Mouse (Mus musculus): ENCODE measurements around the gene Rbm15b. TPM values are rescaled to one million over a fixed set of nuclear protein-coding genes. Genes with fewer than 3 reads are reported as not detected.

Gene Rbm15b
- polyA plus RNA-seq, 1 experiment from 2014 or later, result 32.9 TPM

GRCm38 (mm10) chr9:106879471-106879870 is 7.8 kb downstream of the Rbm15b start:
- Histone ChIP-seq H3K4me1 (ENCODE audit: control insufficient read depth, insufficient read depth, low read length) (peaks cover 8% of the 10 kb centered on the region), H3K9ac (ENCODE audit: low read length) (no peak overlapping the region), H3K9me3 (ENCODE audit: control insufficient read depth, low read length) (no peaks in the 10 kb centered on the region), H3K4me3 (ENCODE audit: low read depth, low read length) (no peak overlapping the region), H3K27ac (ENCODE audit: low read depth, low read length) (no peak overlapping the region), H3K4me2 (ENCODE audit: low read depth) (no peak overlapping the region), H3K36me3 (ENCODE audit: control insufficient read depth, insufficient read depth, low read length) (peaks cover 5% of the 10 kb centered on the region), H3K27me3 (ENCODE audit: control insufficient read depth, insufficient read depth, low read length) (no peaks in the 10 kb centered on the region)
- ATAC-seq (ENCODE audit: insufficient read depth, low FRiP score, low TSS enrichment) (no peak), DNase-seq (ENCODE audit: low spot score) (no peak)
- WGBS, result 78% methylated on average over 4 of the region's 4 CpGs

GRCm38 (mm10) chr9:106876666-106877065 is 10.6 kb downstream of the Rbm15b start:
- Histone ChIP-seq H3K27me3 (ENCODE audit: control insufficient read depth, insufficient read depth, low read length) (no peaks in the 10 kb centered on the region), H3K4me1 (ENCODE audit: control insufficient read depth, insufficient read depth, low read length) (no peaks in the 10 kb centered on the region), H3K36me3 (ENCODE audit: control insufficient read depth, insufficient read depth, low read length) (peaks cover 5% of the 10 kb centered on the region), H3K4me2 (ENCODE audit: low read depth) (no peak overlapping the region), H3K27ac (ENCODE audit: low read depth, low read length) (no peak overlapping the region), H3K4me3 (ENCODE audit: low read depth, low read length) (no peak overlapping the region), H3K9me3 (ENCODE audit: control insufficient read depth, low read length) (no peaks in the 10 kb centered on the region), H3K9ac (ENCODE audit: low read length) (no peak overlapping the region)
- 71% methylated on average over 3 of the region's 3 CpGs for WGBS
- DNase-seq (ENCODE audit: low spot score) (no peak), ATAC-seq (ENCODE audit: insufficient read depth, low FRiP score, low TSS enrichment) (no peak)

- no peaks in the 10 kb centered on the region for H3K9me3 ChIP-seq (ENCODE audit: control insufficient read depth, low read length)
- ATAC-seq (ENCODE audit: insufficient read depth, low FRiP score, low TSS enrichment) (no peak), DNase-seq (ENCODE audit: low spot score) (no peak)
- no peak overlapping the region for H3K9ac ChIP-seq (ENCODE audit: low read length)
- H3K27me3 ChIP-seq (ENCODE audit: control insufficient read depth, insufficient read depth, low read length), result no peaks in the 10 kb centered on the region
- H3K36me3 ChIP-seq (ENCODE audit: control insufficient read depth, insufficient read depth, low read length), result peaks cover 4% of the 10 kb centered on the region
- H3K4me2 ChIP-seq (ENCODE audit: low read depth), result no peak overlapping the region
- H3K4me3 ChIP-seq (ENCODE audit: low read depth, low read length), result no peak overlapping the region
- WGBS, result 87% methylated on average over 5 of the region's 5 CpGs
- H3K27ac ChIP-seq (ENCODE audit: low read depth, low read length), result no peak overlapping the region
- H3K4me1 ChIP-seq (ENCODE audit: control insufficient read depth, insufficient read depth, low read length), result no peaks in the 10 kb centered on the region
Measured at GRCm38 (mm10) chr9:106874216-106874615, 13.0 kb downstream of the Rbm15b start.

GRCm38 (mm10) chr9:106858036-106858435 is 29.2 kb downstream of the Rbm15b start:
- ATAC-seq (ENCODE audit: insufficient read depth, low FRiP score, low TSS enrichment) (no peak), DNase-seq (ENCODE audit: low spot score) (no peak)
- no peak overlapping the region for H3K9ac ChIP-seq (ENCODE audit: low read length)
- H3K36me3 ChIP-seq (ENCODE audit: control insufficient read depth, insufficient read depth, low read length), result peaks cover 11% of the 10 kb centered on the region
- no peak overlapping the region for H3K4me2 ChIP-seq (ENCODE audit: low read depth)
- H3K27ac ChIP-seq (ENCODE audit: low read depth, low read length), result no peak overlapping the region
- H3K4me1 ChIP-seq (ENCODE audit: control insufficient read depth, insufficient read depth, low read length), result no peaks in the 10 kb centered on the region
- H3K4me3 ChIP-seq (ENCODE audit: low read depth, low read length), result no peak overlapping the region
- H3K27me3 ChIP-seq (ENCODE audit: control insufficient read depth, insufficient read depth, low read length), result no peaks in the 10 kb centered on the region
- 92% methylated on average over 11 of the region's 11 CpGs for WGBS
- no peaks in the 10 kb centered on the region for H3K9me3 ChIP-seq (ENCODE audit: control insufficient read depth, low read length)

GRCm38 (mm10) chr9:106856664-106857063 is 30.6 kb downstream of the Rbm15b start:
- no peaks in the 10 kb centered on the region for H3K4me1 ChIP-seq (ENCODE audit: control insufficient read depth, insufficient read depth, low read length)
- H3K27me3 ChIP-seq (ENCODE audit: control insufficient read depth, insufficient read depth, low read length), result no peaks in the 10 kb centered on the region
- DNase-seq (ENCODE audit: low spot score), result no peak
- no peak overlapping the region for H3K4me2 ChIP-seq (ENCODE audit: low read depth)
- no peak for ATAC-seq (ENCODE audit: insufficient read depth, low FRiP score, low TSS enrichment)
- peaks cover 7% of the 10 kb centered on the region; the same call in 1 of the 2 replicates for H3K36me3 ChIP-seq (ENCODE audit: control insufficient read depth, insufficient read depth, low read length)
- H3K27ac ChIP-seq (ENCODE audit: low read depth, low read length), result no peak overlapping the region
- no peaks in the 10 kb centered on the region for H3K9me3 ChIP-seq (ENCODE audit: control insufficient read depth, low read length)
- H3K4me3 ChIP-seq (ENCODE audit: low read depth, low read length), result no peak overlapping the region
- WGBS, result 93% methylated on average over 3 of the region's 3 CpGs
- no peak overlapping the region for H3K9ac ChIP-seq (ENCODE audit: low read length)

GRCm38 (mm10) chr9:106842800-106843199 is 44.4 kb downstream of the Rbm15b start:
- H3K4me1 ChIP-seq (ENCODE audit: control insufficient read depth, insufficient read depth, low read length), result no peaks in the 10 kb centered on the region
- WGBS, result 93% methylated on average over 6 of the region's 6 CpGs

GRCm38 (mm10) chr9:106840569-106840968 is 46.7 kb downstream of the Rbm15b start:
- DNase-seq (ENCODE audit: low spot score), result no peak
- 90% methylated on average over 1 of the region's 1 CpGs for WGBS
- no peak overlapping the region for H3K27ac ChIP-seq (ENCODE audit: low read depth, low read length)
- no peak overlapping the region for H3K4me2 ChIP-seq (ENCODE audit: low read depth)
- H3K9ac ChIP-seq (ENCODE audit: low read length), result no peak overlapping the region
- no peaks in the 10 kb centered on the region for H3K27me3 ChIP-seq (ENCODE audit: control insufficient read depth, insufficient read depth, low read length)
- H3K36me3 ChIP-seq (ENCODE audit: control insufficient read depth, insufficient read depth, low read length), result peaks cover 10% of the 10 kb centered on the region
- no peaks in the 10 kb centered on the region for H3K4me1 ChIP-seq (ENCODE audit: control insufficient read depth, insufficient read depth, low read length)
- no peak overlapping the region for H3K4me3 ChIP-seq (ENCODE audit: low read depth, low read length)
- no peaks in the 10 kb centered on the region for H3K9me3 ChIP-seq (ENCODE audit: control insufficient read depth, low read length)
- ATAC-seq (ENCODE audit: insufficient read depth, low FRiP score, low TSS enrichment), result no peak

More at GRCm38 (mm10) chr9:106842800-106843199, 44.4 kb downstream of the Rbm15b start:
- Histone ChIP-seq H3K4me3 (ENCODE audit: low read depth, low read length) (no peak overlapping the region), H3K9me3 (ENCODE audit: control insufficient read depth, low read length) (no peaks in the 10 kb centered on the region), H3K27ac (ENCODE audit: low read depth, low read length) (no peak overlapping the region), H3K36me3 (ENCODE audit: control insufficient read depth, insufficient read depth, low read length) (peaks cover 12% of the 10 kb centered on the region), H3K27me3 (ENCODE audit: control insufficient read depth, insufficient read depth, low read length) (no peaks in the 10 kb centered on the region), H3K4me2 (ENCODE audit: low read depth) (no peak overlapping the region), H3K9ac (ENCODE audit: low read length) (no peak overlapping the region)
- DNase-seq (ENCODE audit: low spot score) (no peak), ATAC-seq (ENCODE audit: insufficient read depth, low FRiP score, low TSS enrichment) (no peak)

Other genes with a start within 250 kb of the Rbm15b start
- 20.6 and 26.1 TPM in 2 replicates for gene Grm2, start 231.3 kb downstream of the Rbm15b start, polyA plus RNA-seq (2014; fragmentation: Nextera tagmentation; extraction: Ambion mirVana)
- 31.8 and 38.5 TPM in 2 replicates for gene Tex264, start 201.5 kb downstream of the Rbm15b start, polyA plus RNA-seq (2014; fragmentation: Nextera tagmentation; extraction: Ambion mirVana)
- gene Rad54l2, start 98.2 kb downstream of the Rbm15b start, polyA plus RNA-seq (2014; fragmentation: Nextera tagmentation; extraction: Ambion mirVana), result 6.1 and 7.4 TPM in 2 replicates
- gene Dcaf1, start 65.6 kb downstream of the Rbm15b start, polyA plus RNA-seq (2014; fragmentation: Nextera tagmentation; extraction: Ambion mirVana), result 32.0 and 34.0 TPM in 2 replicates
- gene Manf, start 4.6 kb upstream of the Rbm15b start, polyA plus RNA-seq (2014; fragmentation: Nextera tagmentation; extraction: Ambion mirVana), result 284 and 297 TPM in 2 replicates

Data from neural tube, embryonic 11.5 days (tissue).